In the genomic region with DNA sequence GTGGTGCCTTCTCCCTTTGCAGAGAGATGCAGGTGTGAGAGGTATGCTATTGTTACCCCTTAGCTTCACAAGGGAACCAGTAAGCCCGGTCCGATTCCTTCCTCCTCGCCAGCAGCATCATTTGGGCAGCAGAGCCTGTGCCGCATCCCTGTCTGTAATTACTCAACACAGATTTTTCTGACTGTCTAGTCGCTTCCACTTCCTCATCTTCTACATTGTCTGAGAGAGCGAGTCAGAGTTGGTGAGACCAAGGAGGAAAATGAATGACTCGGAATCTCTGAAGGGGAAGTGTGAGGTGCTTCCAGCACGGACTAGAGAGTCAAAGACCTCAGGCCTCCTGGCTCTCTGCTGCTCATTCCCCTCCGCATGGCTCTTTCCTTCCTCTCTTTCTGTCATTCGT, we compare ENCODE assay signal across 23 mouse cellular contexts.
DNase-seq lines count a peak whose midpoint lies in the region; ATAC-seq and TF ChIP-seq lines count a peak whose summit lies in the region.
"Had no signal": no experiment of that assay in that cellular context is flagged by ENCODE, and none has a peak within 500 bp of the region (broad histone marks: within the 10 kb centered on the region; RNA-seq: fewer than 3 reads in every experiment).

No protein-coding gene starts in this region.

- intact Hi-C loops in gastrocnemius, postnatal 36 days (cut with DNase I), result no loop called here

- DNase-seq in liver, adult 2 months (ENCODE audit: extremely low read depth, low read depth, low spot score), result peak; percentile 44
- DNase-seq in liver, result no peak
- DNase-seq in gastrocnemius, postnatal 10 days, result no peak
- no peak for DNase-seq in gastrocnemius, postnatal 36 days
- DNase-seq: adrenal gland, postnatal 10 days; cerebellum, adult 11-12 months; cerebellum, postnatal 25 days; right cerebral cortex, postnatal 25 days; thymus, adult 2 months had no signal

- TF ChIP-seq POLR2A in liver, adult 2 months (IDR thresholded peaks at IDR 0.05; ENCODE audit: extremely low read depth, insufficient read depth, low read length), result no peak
- no peak for TF ChIP-seq POLR2A in bone marrow macrophage, adult 2 months (IDR thresholded peaks at IDR 0.05; ENCODE audit: borderline replicate concordance, low read depth, low read length)

- H3K9ac ChIP-seq in liver, adult 2 months (ENCODE audit: low read depth, low read length), result no peak overlapping the region
- H3K9ac ChIP-seq: heart, embryonic 15.5 days; liver, embryonic 12.5 days; midbrain, embryonic 12.5 days; stomach, embryonic 15.5 days had no signal

- no peak for TF ChIP-seq CTCF in liver, adult 2 months (IDR thresholded peaks at IDR 0.05; ENCODE audit: low read depth, low read length)
- no peak for TF ChIP-seq CTCF in bone marrow macrophage, adult 2 months (IDR thresholded peaks at IDR 0.05; ENCODE audit: low read depth, low read length)

- H3K27me3 ChIP-seq in liver, adult 2 months (ENCODE audit: control insufficient read depth, insufficient read depth, low read length), result no peaks in the 10 kb centered on the region
- H3K27me3 ChIP-seq: heart, embryonic 15.5 days; liver, embryonic 12.5 days; midbrain, embryonic 12.5 days; Patski; stomach, embryonic 15.5 days had no signal

- H3K27ac ChIP-seq in liver, adult 2 months (replicated peaks; ENCODE audit: insufficient read depth, low read depth, low read length), result no peak overlapping the region
- H3K27ac ChIP-seq in bone marrow macrophage, adult 2 months (ENCODE audit: insufficient read depth, low read depth, low read length), result peak overlapping the region; percentile 77
- H3K27ac ChIP-seq: forebrain, embryonic 10.5 days; heart, embryonic 15.5 days; left cerebral cortex, adult 2 months; limb, embryonic 10.5 days; liver, embryonic 12.5 days; midbrain, embryonic 12.5 days; stomach, embryonic 15.5 days had no signal

- no peak overlapping the region for H3K4me3 ChIP-seq in liver, adult 2 months (ENCODE audit: insufficient read depth, low read depth, low read length)
- no peak overlapping the region for H3K4me3 ChIP-seq in bone marrow macrophage, adult 2 months (ENCODE audit: insufficient read depth, low read length)
- H3K4me3 ChIP-seq: forebrain, embryonic 10.5 days; heart, embryonic 15.5 days; left cerebral cortex, adult 2 months; limb, embryonic 10.5 days; liver, embryonic 12.5 days; midbrain, embryonic 12.5 days; myocyte; stomach, embryonic 15.5 days had no signal

- H3K36me3 ChIP-seq in liver, adult 2 months (ENCODE audit: control insufficient read depth, insufficient read depth, low read length), result peaks cover 17% of the 10 kb centered on the region

- peak; percentile 90 for ATAC-seq in granulocyte monocyte progenitor cell, adult 5-6 weeks (replicated peaks; ENCODE audit: poor library complexity, severe bottlenecking)
- peak; percentile 91 for ATAC-seq in monocyte, adult 5-6 weeks (replicated peaks; ENCODE audit: insufficient number of reproducible peaks, low FRiP score, low TSS enrichment, poor library complexity, severe bottlenecking)
- ATAC-seq: hindbrain, embryonic 16.5 days; intestine, embryonic 16.5 days; liver, embryonic 12.5 days; Patski had no signal

- H3K79me2 ChIP-seq in liver, adult 2 months (ENCODE audit: control insufficient read depth, insufficient read depth, low read length), result no peaks in the 10 kb centered on the region

- 86% methylated on average over 10 of the region's 10 CpGs for WGBS in liver, adult 2 months

- no peaks in the 10 kb centered on the region for H3K4me1 ChIP-seq in liver, adult 2 months (ENCODE audit: control insufficient read depth, insufficient read depth, low read length)
- peaks cover 19% of the 10 kb centered on the region for H3K4me1 ChIP-seq in bone marrow macrophage, adult 2 months (ENCODE audit: control insufficient read depth, insufficient read depth, low read length)
- H3K4me1 ChIP-seq: forebrain, embryonic 10.5 days; heart, embryonic 15.5 days; limb, embryonic 10.5 days; midbrain, embryonic 12.5 days; stomach, embryonic 15.5 days had no signal
